Mouse (Mus musculus) liver, embryonic 15.5 days (tissue): ENCODE data around the gene Anln. TPM values are rescaled to one million over a fixed set of nuclear protein-coding genes. Genes with fewer than 3 reads are reported as not detected.
A peak's percentile ranks its signal among the peaks of the same experiment; 100 is the strongest.
"Not testable (repeated sequence)": the region's sequence is repeated elsewhere in the genome, so short reads cannot be mapped to it uniquely, and the experiment has no call there.

Source experiments
- ATAC-seq: fragments of 200-750 bp; cut with Nextera tagmentation; 2 replicates; pipeline ENCODE4 v1.8.0; 2017; ENCODE audit warnings: moderate number of reproducible peaks, mild to moderate bottlenecking, moderate library complexity; ENCODE audit not compliant: insufficient read depth
- H3K27ac ChIP-seq: fragments of 300-500 bp; sonication (generic); replicated peaks from 2 replicates; pipeline ENCODE4 v1.5.1; 2015; ENCODE audit warnings: mild to moderate bottlenecking, inconsistent platforms
- H3K27me3 ChIP-seq: fragments of 300-500 bp; sonication (generic); 2 replicates; pipeline ENCODE4 v1.6.1; 2015; ENCODE audit warnings: mild to moderate bottlenecking, inconsistent platforms
- H3K36me3 ChIP-seq: fragments of 300-500 bp; sonication (generic); replicated peaks from 2 replicates; pipeline ENCODE4 v1.6.1; 2015; ENCODE audit warnings: moderate library complexity, mild to moderate bottlenecking, inconsistent platforms
- H3K4me1 ChIP-seq: fragments of 300-500 bp; sonication (generic); replicated peaks from 2 replicates; pipeline ENCODE4 v1.6.1; 2015; ENCODE audit warnings: inconsistent platforms
- H3K4me2 ChIP-seq: fragments of 300-500 bp; sonication (generic); 2 replicates; pipeline ENCODE4 v1.6.1; 2015; ENCODE audit warnings: moderate library complexity, mild to moderate bottlenecking, inconsistent platforms
- H3K4me3 ChIP-seq: fragments of 300-500 bp; sonication (generic); replicated peaks from 2 replicates; pipeline ENCODE4 v1.5.1; 2015; ENCODE audit warnings: mild to moderate bottlenecking, inconsistent platforms
- H3K9ac ChIP-seq: fragments of 300-500 bp; sonication (generic); 2 replicates; pipeline ENCODE4 v1.6.1; 2015; ENCODE audit warnings: moderate library complexity, mild to moderate bottlenecking, inconsistent platforms
- H3K9me3 ChIP-seq: fragments of 300-500 bp; sonication (generic); replicated peaks from 2 replicates; pipeline ENCODE4 v1.6.1; 2016; ENCODE audit warnings: inconsistent platforms
- WGBS: fragments of 180-500 bp; shearing (Covaris S2); methylation state at CpG from one replicate; pipeline ENCODE4 v1.1.7; 2015; ENCODE audit warnings: mixed read lengths; ENCODE audit not compliant: insufficient replicate concordance; 5-methylcytosine and 5-hydroxymethylcytosine counted together
- polyA plus RNA-seq: library from polyadenylated mRNA; unstranded; fragments of >200 nt; fragmentation: Nextera tagmentation; extraction: Ambion mirVana; gene quantifications from 2 replicates; pipeline ENCODE4 v1.2.1, GENCODE M21; 2015

The Anln gene
- polyA plus RNA-seq, 1 experiment from 2014 or later = 25.8 TPM

DNA sequence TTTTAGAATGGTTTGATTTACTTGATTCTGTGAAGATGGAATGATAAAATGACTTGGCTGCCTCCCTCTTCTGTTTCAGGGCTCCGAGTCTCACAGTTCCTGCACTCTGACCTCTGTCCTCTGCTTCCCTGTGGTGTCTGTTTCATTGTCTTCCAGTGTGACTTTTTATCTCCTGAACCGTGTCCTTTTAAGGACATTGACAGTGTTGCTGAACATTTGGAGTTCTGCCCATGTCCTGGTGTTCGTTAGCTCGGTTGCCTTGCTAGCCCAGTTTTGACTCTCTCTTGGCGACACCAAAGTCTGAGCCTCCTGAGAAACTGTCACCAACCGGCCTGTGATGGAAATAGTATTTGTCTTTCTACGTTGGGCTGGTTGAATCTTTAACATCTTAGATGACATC, 31.5 kb upstream of the Anln start:
- no peaks in the 10 kb centered on the region for H3K27me3 ChIP-seq
- no peak for ATAC-seq
- no peak overlapping the region for H3K4me3 ChIP-seq
- no peak overlapping the region for H3K4me2 ChIP-seq
- no peak overlapping the region for H3K9ac ChIP-seq
- no peaks in the 10 kb centered on the region for H3K36me3 ChIP-seq
- WGBS = 60% methylated on average over 7 of the region's 7 CpGs
- no peaks in the 10 kb centered on the region for H3K9me3 ChIP-seq
- peaks cover 21% of the 10 kb centered on the region; the same call in 1 of the 2 replicates for H3K4me1 ChIP-seq
- no peak overlapping the region for H3K27ac ChIP-seq

DNA sequence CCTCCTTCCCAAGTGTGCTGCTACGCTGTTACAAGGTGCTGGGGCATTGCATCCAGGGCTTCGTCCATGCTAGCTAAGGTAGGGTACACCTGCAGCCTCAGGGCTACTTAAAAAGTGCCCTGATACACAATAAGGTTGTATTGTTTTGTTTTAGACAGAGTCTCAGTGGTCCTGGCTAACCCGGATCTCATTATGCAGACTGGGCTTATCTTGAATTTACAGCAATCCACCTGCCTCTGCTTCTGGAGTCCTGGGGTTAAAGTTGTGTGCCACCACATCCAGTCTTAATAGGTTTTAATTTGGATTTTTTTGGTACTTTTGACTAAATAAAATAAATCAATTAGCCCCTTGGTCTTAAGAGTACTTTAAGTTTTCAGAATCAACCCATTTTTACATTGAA, 30.9 kb upstream of the Anln start:
- Histone ChIP-seq H3K9ac (no peak overlapping the region), H3K4me1 (peaks cover 21% of the 10 kb centered on the region; the same call in 1 of the 2 replicates), H3K4me3 (no peak overlapping the region), H3K36me3 (no peaks in the 10 kb centered on the region), H3K4me2 (no peak overlapping the region), H3K9me3 (no peaks in the 10 kb centered on the region), H3K27ac (no peak overlapping the region), H3K27me3 (no peaks in the 10 kb centered on the region)
- ATAC-seq = no peak
- WGBS = 58% methylated on average over 3 of the region's 3 CpGs

DNA sequence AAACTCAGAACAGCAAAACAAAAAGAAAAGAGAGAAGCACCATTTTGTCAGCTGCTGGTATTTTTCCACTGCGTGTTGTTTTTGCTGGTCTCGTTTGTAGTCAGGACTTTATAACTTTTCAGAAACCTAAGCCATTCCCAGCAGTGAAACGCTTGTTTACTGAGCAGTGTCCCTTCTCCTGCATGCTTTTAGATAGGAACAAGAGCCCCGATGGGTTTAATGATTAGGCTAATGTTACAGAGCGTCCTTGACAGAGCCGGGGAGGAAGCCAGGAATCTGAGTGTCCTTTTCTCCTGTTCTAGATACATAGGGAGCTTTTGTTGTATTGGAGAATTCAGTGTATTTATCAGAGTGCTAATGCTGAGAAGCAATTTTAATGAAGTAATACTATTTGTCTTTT, 28.6 kb upstream of the Anln start:
- Histone ChIP-seq H3K4me3 (no peak overlapping the region), H3K27ac (no peak overlapping the region), H3K4me1 (0 out of 2 replicates have a peak, but pooled peaks cover 13% of the 10 kb centered on the region), H3K9me3 (no peaks in the 10 kb centered on the region), H3K27me3 (no peaks in the 10 kb centered on the region), H3K4me2 (no peak overlapping the region), H3K36me3 (no peaks in the 10 kb centered on the region), H3K9ac (no peak overlapping the region)
- WGBS = 46% methylated on average over 6 of the region's 6 CpGs
- no peak for ATAC-seq

DNA sequence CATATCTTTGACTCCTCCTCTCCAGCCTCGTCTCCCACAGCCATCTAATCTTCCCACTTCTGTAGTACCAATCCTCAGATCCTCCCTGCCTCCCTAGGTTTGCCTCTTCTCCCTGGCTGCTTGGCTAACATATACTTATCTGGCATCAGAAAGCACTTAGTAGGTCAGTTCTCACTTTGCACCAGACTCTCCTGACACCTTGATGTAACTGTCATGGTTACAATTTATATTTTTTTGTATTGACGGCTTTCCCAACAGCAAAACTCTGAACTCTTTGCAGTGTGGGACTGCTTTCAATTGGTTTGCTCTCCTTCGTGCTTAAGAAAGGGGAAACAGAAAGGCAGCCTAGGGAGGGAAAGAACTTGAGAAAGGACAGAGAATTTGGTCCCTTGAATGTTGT, 27.2 kb upstream of the Anln start:
- Histone ChIP-seq H3K27me3 (no peaks in the 10 kb centered on the region), H3K27ac (no peak overlapping the region), H3K36me3 (no peaks in the 10 kb centered on the region), H3K9me3 (no peaks in the 10 kb centered on the region), H3K9ac (no peak overlapping the region), H3K4me1 (peaks cover 19% of the 10 kb centered on the region), H3K4me2 (no peak overlapping the region), H3K4me3 (no peak overlapping the region)
- no peak for ATAC-seq
- 52% methylated on average over 3 of the region's 3 CpGs for WGBS

DNA sequence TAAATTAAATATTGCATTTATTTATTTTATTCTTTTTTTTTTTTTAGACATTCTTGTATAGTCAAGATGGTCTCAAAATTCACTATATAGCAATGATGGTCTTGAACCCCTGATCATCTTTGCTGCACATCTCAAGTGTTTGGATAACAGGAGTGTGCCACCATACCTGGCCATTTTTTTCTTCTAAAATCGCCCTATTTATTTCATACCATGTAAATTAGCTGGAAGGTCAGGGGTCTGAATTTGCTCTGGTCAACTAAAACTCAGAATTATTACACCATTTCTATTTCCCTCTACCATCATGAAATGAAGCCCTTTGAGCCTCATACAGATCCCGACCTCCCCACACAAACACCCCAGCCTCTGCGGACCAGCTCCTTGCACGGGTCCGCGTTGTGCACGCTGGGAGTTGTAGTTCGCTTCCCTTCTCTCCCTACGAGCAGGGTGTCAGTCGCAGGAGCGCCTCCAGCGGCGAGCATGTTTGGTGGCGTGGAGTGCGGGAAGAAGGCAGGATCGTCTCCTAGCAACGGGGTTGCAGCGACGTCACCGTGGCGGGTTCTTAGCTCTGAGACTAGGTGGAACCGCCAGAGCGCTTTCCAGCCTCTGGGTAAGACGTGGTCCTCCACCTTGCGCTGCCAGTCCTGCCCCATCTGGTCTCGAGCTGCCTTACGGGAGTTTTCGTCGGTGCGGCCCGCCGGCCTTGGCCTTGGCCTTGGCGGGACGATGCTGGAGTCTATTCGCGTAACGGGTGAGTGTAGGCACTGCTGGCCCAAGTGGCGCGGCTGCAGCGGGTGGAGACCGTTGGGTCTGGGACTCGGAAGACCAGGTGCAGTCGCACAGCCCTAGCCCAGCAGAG, 22.2 kb upstream of the Anln start, which contains the start of gene 9530077C05Rik:
Gene 9530077C05Rik (plus strand): TSS at position 512 of the 856 bp plus-strand sequence.
- H3K36me3 ChIP-seq = no peaks in the 10 kb centered on the region
- no peaks in the 10 kb centered on the region for H3K27me3 ChIP-seq
- WGBS = 1% methylated on average over 43 of the region's 43 CpGs
- ATAC-seq = peak; percentile 98
- H3K4me3 ChIP-seq = peak within 1 kb of the TSS; percentile 67
- H3K9me3 ChIP-seq = no peaks in the 10 kb centered on the region
- peaks cover 11% of the 10 kb centered on the region for H3K4me1 ChIP-seq
- peak within 1 kb of the TSS; percentile 92 for H3K4me2 ChIP-seq
- H3K9ac ChIP-seq = peak within 1 kb of the TSS; percentile 62
- peak within 1 kb of the TSS; percentile 19; the same call in 1 of the 2 replicates for H3K27ac ChIP-seq

DNA sequence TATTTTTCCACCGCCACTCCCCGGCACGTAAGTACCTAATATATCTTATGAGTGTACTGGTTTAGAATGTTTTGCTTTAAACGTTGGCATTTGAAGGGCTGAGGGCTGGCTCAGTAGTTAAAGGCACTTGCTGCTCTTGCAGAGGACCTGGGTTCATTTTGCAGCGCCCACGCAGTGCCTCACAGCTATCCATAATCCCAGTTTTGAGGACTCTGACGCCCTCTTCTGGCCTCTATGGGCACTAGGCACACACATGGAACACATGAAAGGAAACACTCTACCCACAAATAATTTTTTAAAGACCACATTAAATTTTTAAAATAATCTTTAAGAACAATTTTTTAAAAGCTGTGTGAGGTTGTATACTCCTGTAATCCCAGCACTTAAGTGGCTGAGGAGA, 20.5 kb upstream of the Anln start:
- Histone ChIP-seq H3K9me3 (no peaks in the 10 kb centered on the region), H3K9ac (no peak overlapping the region), H3K27ac (no peak overlapping the region), H3K36me3 (no peaks in the 10 kb centered on the region), H3K27me3 (no peaks in the 10 kb centered on the region), H3K4me3 (no peak overlapping the region), H3K4me1 (peaks cover 11% of the 10 kb centered on the region), H3K4me2 (no peak overlapping the region)
- WGBS = 75% methylated on average over 7 of the region's 7 CpGs
- ATAC-seq = no peak

DNA sequence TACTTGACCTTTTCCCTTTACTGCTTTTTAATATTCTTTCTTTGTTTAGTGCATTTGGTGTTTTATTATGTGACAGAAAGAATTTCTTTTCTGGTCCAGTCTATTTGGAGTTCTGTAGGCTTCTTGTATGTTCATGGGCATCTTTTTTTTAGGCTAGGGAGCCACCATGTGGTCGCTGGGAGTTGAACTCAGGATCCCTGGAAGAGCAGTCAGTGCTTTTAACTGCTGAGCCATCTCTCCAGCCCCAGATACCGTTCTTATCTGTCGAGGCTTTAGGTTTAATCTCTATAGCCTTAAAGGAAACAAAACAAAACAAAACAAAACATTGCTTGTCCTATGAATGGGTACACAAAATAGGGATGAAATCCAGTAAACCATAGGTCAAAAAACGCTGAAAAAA, 19.4 kb upstream of the Anln start:
- WGBS = 16% methylated on average over 4 of the region's 4 CpGs
- not testable (repeated sequence) for H3K27me3 ChIP-seq, H3K4me2 ChIP-seq, H3K9ac ChIP-seq, H3K36me3 ChIP-seq, H3K9me3 ChIP-seq, H3K27ac ChIP-seq, H3K4me3 ChIP-seq, ATAC-seq
- peaks cover 11% of the 10 kb centered on the region for H3K4me1 ChIP-seq

DNA sequence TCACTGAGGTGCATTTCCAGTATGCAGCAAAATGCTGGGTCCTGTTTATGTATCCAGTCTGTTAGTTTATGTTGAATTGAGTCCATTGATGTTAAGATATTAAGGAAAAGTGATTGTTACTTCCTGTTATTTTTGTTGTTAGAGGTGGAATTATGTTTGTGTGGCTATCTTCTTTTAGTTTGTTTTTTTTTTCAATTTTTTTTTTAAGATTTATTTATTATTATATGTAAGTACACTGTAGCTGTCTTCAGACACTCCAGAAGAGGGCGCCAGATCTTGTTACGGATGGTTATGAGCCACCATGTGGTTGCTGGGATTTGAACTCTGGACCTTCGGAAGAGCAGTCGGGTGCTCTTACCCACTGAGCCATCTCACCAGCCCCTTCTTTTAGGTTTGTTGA, 18.6 kb upstream of the Anln start:
- not testable (repeated sequence) for H3K9ac ChIP-seq, ATAC-seq, H3K9me3 ChIP-seq, H3K36me3 ChIP-seq, H3K4me2 ChIP-seq, H3K27ac ChIP-seq, H3K4me3 ChIP-seq, H3K27me3 ChIP-seq
- peaks cover 11% of the 10 kb centered on the region for H3K4me1 ChIP-seq
- WGBS = 68% methylated on average over 4 of the region's 4 CpGs

DNA sequence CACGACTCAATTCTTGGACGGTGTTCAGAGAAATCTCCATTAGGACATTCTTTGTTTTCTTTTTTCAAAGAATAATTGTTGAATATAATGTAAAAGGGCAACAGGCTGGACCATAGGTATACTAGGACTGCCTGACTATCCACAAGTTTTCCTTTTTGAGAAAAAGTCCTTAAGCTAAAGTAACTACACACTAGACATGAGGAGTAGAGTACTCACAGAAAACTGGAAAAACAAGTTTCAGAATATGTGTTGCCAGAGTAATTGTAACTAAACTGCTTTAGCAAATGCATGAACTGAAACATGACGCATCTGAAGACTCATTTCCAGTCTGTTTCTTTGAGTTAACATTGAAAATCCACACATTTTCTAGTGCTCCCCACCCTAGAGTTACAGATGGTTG, 16.4 kb upstream of the Anln start:
- Histone ChIP-seq H3K36me3 (no peaks in the 10 kb centered on the region), H3K4me1 (no peaks in the 10 kb centered on the region), H3K4me2 (no peak overlapping the region), H3K9me3 (no peaks in the 10 kb centered on the region), H3K4me3 (no peak overlapping the region), H3K9ac (no peak overlapping the region), H3K27me3 (no peaks in the 10 kb centered on the region), H3K27ac (no peak overlapping the region)
- no peak for ATAC-seq
- WGBS = 73% methylated on average over 3 of the region's 3 CpGs

DNA sequence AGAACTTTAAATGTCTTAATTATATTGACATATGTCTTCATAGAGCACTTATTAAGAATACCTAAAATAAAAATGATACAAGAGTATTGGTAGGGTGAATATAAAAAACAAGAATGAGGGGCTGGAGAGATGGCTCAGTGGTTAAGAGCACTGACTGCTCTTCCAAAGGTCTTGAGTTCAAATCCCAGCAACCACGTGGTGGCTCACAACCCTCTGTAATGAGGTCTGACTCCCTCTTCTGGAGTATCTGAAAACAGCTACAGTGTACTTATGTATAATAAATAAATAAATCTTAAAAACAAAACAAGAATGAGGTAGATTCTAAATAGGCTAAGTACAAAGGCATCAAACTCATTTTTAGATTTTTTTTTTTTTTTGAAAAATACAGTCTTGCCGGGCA, 14.5 kb upstream of the Anln start:
- H3K27me3 ChIP-seq, H3K9me3 ChIP-seq, H3K4me2 ChIP-seq, H3K4me1 ChIP-seq, ATAC-seq, H3K27ac ChIP-seq, H3K9ac ChIP-seq, H3K36me3 ChIP-seq, H3K4me3 ChIP-seq: not testable (repeated sequence)
- WGBS = 35% methylated on average over 2 of the region's 2 CpGs

DNA sequence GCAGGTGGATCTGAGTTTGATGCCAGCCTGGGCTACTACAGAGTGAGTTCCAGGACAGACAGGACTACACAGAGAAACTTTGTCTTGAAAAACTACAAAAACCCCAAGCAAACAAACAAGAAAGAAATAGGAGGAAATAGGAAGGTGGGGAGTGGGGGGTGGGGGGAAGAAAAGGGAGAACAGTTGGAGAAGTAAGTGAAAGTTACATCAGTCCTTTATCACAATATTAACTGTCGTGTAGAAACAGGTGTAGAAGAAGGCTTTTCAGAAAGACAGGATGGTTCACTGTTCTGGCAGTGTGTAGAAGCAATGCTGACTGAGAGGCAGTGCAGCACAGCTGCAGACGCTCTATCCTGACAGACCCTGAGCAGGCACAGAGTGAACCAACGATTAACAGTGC, 14.0 kb upstream of the Anln start:
- whole genome bisulfite sequencing = 58% methylated on average over 3 of the region's 3 CpGs
- H3K4me3 ChIP-seq = no peak overlapping the region
- H3K9me3 ChIP-seq = no peaks in the 10 kb centered on the region
- no peak overlapping the region for H3K27ac ChIP-seq
- ATAC-seq = no peak
- no peak overlapping the region for H3K4me2 ChIP-seq
- no peaks in the 10 kb centered on the region for H3K36me3 ChIP-seq
- H3K9ac ChIP-seq = no peak overlapping the region
- no peaks in the 10 kb centered on the region for H3K4me1 ChIP-seq
- no peaks in the 10 kb centered on the region for H3K27me3 ChIP-seq

DNA sequence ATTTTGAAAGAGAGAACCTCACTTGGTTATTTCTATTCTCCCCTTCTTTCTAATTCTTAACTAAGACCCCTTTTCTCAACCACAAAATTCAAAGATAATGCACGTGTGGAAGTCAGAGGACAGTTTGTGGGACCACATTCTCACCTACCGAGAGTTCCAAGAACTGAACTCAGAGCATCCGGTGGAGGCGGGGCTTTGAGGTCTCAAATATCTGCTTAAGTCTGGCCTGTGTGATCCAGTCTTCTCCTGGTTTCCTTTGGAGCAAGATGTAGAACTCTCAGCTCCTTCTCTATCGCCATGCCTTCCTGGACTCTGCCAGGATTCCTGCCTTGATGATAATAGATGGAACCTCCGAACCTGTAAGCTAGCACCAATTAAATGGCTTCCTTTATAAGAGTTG, 13.0 kb upstream of the Anln start:
- 63% methylated on average over 6 of the region's 6 CpGs for WGBS
- Histone ChIP-seq H3K9ac (no peak overlapping the region), H3K27me3 (no peaks in the 10 kb centered on the region), H3K36me3 (no peaks in the 10 kb centered on the region), H3K4me2 (no peak overlapping the region), H3K4me1 (no peaks in the 10 kb centered on the region), H3K9me3 (no peaks in the 10 kb centered on the region), H3K4me3 (no peak overlapping the region), H3K27ac (no peak overlapping the region)
- no peak for ATAC-seq
